Mouse (Mus musculus) testis, adult 2 months (tissue): ENCODE measurements at regions not wholly inside any gene's neighbourhood (a gene's known extent, or its start where the extent isn't known, plus 50 kb on each side); places are given as distances from the start of the nearest gene placed in this dataset.

ENCODE experiments used
- H3K27ac ChIP-seq: fragments of 200-500 bp; 2 replicates; pipeline ENCODE4 v1.5.1; 2012; ENCODE audit warnings: low read depth, low read length; ENCODE audit not compliant: control insufficient read depth, insufficient read depth
- H3K27me3 ChIP-seq: fragments of 200-500 bp; 2 replicates; pipeline ENCODE4 v1.6.1; 2012; ENCODE audit warnings: mild to moderate bottlenecking, low read length, moderate library complexity; ENCODE audit not compliant: control insufficient read depth, insufficient read depth
- H3K36me3 ChIP-seq: fragments of 200-500 bp; 2 replicates; pipeline ENCODE4 v1.6.1; 2012; ENCODE audit warnings: mild to moderate bottlenecking, low read length; ENCODE audit not compliant: control insufficient read depth, insufficient read depth
- H3K4me1 ChIP-seq: fragments of 200-500 bp; 2 replicates; pipeline ENCODE4 v1.6.1; 2012; ENCODE audit warnings: low read length; ENCODE audit not compliant: control insufficient read depth, insufficient read depth
- H3K4me3 ChIP-seq: fragments of 200-500 bp; 2 replicates; pipeline ENCODE4 v1.5.1; 2012; ENCODE audit warnings: low read depth, mild to moderate bottlenecking, low read length, moderate library complexity, mixed read lengths; ENCODE audit not compliant: control insufficient read depth
- CTCF ChIP-seq: fragments of 200-500 bp; IDR thresholded peaks from 2 replicates; pipeline ENCODE4 v1.5.1; 2012; ENCODE audit warnings: low read depth, mild to moderate bottlenecking, inconsistent platforms, low read length, moderate library complexity; ENCODE audit not compliant: control insufficient read depth, insufficient read depth, insufficient replicate concordance
- POLR2A ChIP-seq: fragments of 200-500 bp; IDR thresholded peaks from 2 replicates; pipeline ENCODE4 v1.6.1; 2012; ENCODE audit warnings: low read depth, mild to moderate bottlenecking, inconsistent platforms, low read length, moderate library complexity; ENCODE audit not compliant: control insufficient read depth

- Histone ChIP-seq H3K4me3 (no peak overlapping the region), H3K27me3 (no peaks in the 10 kb centered on the region), H3K36me3 (no peaks in the 10 kb centered on the region), H3K4me1 (no peaks in the 10 kb centered on the region), H3K27ac (no peak overlapping the region)
- no peak for TF ChIP-seq POLR2A
- TF ChIP-seq CTCF, result no peak
These were observed 566.9 kb upstream of the Dmac1 start for GRCm38 (mm10) chr4:75845021-75845420.

DNA sequence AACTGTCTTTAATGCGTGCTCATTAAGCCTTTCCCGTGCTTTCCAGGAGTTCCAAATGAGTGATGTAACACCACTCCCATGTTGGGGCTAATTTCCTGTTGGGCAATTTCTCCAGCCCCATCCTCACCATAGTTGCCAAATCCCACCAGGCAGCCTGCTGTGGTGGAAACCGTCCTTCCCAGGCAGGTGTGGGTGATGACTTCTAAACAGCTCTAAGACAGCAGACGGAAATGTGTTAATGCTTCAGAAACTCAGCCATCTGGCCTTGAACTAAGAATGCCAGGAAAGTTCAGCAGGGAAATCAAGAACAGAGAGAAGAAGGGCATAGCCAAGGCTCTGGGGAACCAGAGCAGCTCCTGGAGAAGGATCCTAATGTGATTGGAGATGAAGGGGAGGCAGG, 560.5 kb upstream of the Dmac1 start:
- Histone ChIP-seq H3K27ac (no peak overlapping the region), H3K36me3 (no peaks in the 10 kb centered on the region), H3K27me3 (no peaks in the 10 kb centered on the region), H3K4me1 (no peaks in the 10 kb centered on the region), H3K4me3 (no peak overlapping the region)
- no peak for TF ChIP-seq POLR2A
- TF ChIP-seq CTCF, result no peak

DNA sequence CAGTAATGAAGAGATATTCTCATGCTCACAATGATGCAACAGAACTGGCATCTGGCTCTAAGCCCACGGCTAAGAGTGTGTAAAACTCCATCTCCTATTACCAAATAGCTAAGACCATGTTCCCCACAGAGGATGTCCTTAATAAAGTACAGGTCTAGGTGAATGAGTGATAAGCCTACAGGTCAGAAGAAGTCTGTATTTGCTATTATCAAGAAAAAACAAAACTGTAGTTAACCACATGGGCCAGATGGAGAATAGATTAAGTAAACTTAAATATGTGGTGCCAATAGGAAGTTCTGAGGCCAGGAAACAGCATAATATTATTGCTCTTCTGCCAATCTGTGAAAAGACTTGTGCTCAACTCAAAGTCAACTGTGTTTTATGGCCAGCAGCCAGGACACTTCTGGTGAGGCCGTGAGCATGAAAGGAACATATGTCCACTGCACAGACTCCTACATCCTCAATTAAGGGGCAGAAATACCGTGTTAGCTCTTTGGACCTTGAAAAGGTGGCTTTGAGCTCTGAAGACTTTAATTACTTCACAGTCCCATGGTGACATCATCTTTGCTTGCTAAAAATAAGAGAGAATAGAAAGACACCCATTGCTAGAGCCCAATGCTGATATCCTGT, 549.1 kb upstream of the Dmac1 start:
- Histone ChIP-seq H3K4me3 (no peak overlapping the region), H3K27ac (no peak overlapping the region), H3K4me1 (no peaks in the 10 kb centered on the region), H3K27me3 (no peaks in the 10 kb centered on the region), H3K36me3 (no peaks in the 10 kb centered on the region)
- TF ChIP-seq CTCF, result no peak
- no peak for TF ChIP-seq POLR2A

DNA sequence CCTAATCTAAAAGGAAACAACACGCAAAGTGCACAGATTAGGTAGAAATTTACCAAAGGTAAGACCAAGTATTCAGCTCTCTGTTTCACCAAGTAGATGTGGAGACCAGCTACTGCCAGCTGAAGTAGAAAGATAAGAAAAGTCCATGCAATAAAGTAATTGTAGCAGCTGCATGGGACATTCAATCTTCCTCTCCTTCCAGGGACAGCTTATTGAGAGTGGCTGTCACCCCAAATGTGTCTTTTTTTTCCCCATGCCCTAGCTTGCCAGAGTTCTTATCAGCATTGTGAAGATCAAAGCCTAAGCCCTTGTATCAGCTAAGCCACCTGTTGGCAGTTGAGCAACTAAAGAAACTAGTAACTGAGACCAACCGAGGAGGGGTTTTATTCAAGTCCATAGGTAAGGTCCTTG, 541.1 kb upstream of the Dmac1 start:
- no peak overlapping the region for H3K27ac ChIP-seq
- TF ChIP-seq CTCF (no peak), POLR2A (no peak)
- H3K4me1 ChIP-seq, result no peaks in the 10 kb centered on the region
- no peaks in the 10 kb centered on the region for H3K27me3 ChIP-seq
- H3K4me3 ChIP-seq, result no peak overlapping the region
- H3K36me3 ChIP-seq, result no peaks in the 10 kb centered on the region

DNA sequence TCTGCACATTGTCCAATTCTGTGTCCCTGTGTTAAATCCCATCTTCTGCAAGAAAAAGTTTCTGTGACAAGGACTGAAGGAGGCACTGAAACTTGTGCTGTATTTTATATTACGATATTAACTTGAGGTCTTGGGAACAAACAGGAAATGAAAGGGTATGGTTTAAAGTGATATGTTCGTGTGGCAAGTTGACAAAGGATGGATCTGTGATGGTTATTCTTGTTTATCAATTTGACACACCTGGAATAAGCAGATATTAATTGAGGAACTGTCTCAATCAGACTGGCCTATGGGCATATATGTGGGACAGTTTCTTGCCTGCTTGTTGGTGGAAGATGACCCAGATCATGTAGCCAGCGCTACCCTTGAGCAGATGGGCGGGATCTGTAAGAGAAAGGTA, 537.9 kb upstream of the Dmac1 start:
- Histone ChIP-seq H3K4me1 (no peaks in the 10 kb centered on the region), H3K4me3 (no peak overlapping the region), H3K27me3 (no peaks in the 10 kb centered on the region), H3K27ac (no peak overlapping the region), H3K36me3 (no peaks in the 10 kb centered on the region)
- TF ChIP-seq POLR2A (no peak), CTCF (no peak)

DNA sequence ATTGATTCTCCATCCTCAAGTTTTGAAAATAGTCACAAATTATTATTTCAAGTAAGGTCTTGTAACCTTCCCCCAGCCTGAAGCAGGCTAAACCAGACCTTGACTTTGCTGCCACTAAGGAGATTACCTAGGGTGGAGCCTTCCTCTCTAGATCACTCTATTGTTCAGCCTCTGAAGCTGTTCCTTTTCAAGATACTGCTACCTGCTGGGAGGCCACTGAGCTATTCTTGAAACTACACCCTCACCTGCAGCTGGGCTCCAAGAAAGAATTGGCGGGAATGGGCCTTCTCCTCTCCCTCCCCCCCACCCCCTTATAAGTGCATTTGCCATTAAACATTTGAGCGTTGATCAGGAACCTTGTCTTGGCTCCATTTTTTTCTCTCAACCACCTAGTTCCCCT, 534.2 kb upstream of the Dmac1 start:
- Histone ChIP-seq H3K36me3 (no peaks in the 10 kb centered on the region), H3K27ac (no peak overlapping the region), H3K27me3 (no peaks in the 10 kb centered on the region), H3K4me3 (no peak overlapping the region), H3K4me1 (no peaks in the 10 kb centered on the region)
- TF ChIP-seq CTCF, result no peak
- no peak for TF ChIP-seq POLR2A

DNA sequence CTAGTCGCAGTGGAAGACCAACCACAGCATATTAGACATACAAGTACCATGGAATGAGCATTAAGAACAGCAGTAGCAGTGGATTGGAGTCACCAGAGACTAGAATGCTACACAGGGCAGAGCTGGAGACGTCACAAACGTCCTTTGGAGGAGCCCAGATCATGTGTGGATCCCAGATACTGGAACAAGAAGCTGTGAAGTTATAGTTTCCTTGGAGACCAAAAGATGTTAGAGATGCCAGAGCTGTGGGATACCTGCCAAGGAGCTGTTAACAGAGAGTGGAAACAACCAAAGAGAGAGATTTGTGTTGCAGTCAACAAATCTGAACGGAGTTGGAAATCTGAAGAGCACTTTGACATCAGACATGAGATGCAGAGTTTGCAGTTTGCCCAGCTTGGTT, 523.8 kb upstream of the Dmac1 start:
- Histone ChIP-seq H3K36me3 (no peaks in the 10 kb centered on the region), H3K4me3 (no peak overlapping the region), H3K27me3 (no peaks in the 10 kb centered on the region), H3K4me1 (no peaks in the 10 kb centered on the region), H3K27ac (no peak overlapping the region)
- TF ChIP-seq CTCF, result no peak
- TF ChIP-seq POLR2A, result no peak

- no peaks in the 10 kb centered on the region for H3K36me3 ChIP-seq
- H3K27ac ChIP-seq, result no peak overlapping the region
- TF ChIP-seq POLR2A (no peak), CTCF (no peak)
- no peak overlapping the region for H3K4me3 ChIP-seq
- H3K27me3 ChIP-seq, result no peaks in the 10 kb centered on the region
- H3K4me1 ChIP-seq, result no peaks in the 10 kb centered on the region
These were observed 523.1 kb upstream of the Dmac1 start for GRCm38 (mm10) chr4:75801156-75801555.
